Mouse (Mus musculus) myocyte (in vitro differentiated cells): ENCODE results near the gene Numa1.

Experiments
- E2F4 ChIP-seq: IDR thresholded peaks from one replicate; pipeline ENCODE4 v1.6.1; 2011; ENCODE audit warnings: mild to moderate bottlenecking, control low read depth, moderate library complexity; ENCODE audit not compliant: insufficient read depth
- MYOD1 ChIP-seq, 3 experiments: IDR thresholded peaks; one replicate each; pipeline ENCODE4 v1.6.1; 2011; ENCODE audit warnings: control low read depth in 2 of 3, low read depth in 2 of 3, mild to moderate bottlenecking in 2 of 3, moderate library complexity in 1 of 3; ENCODE audit not compliant: insufficient read length in 2 of 3, control insufficient read depth in 1 of 3
- POLR2A ChIP-seq: IDR thresholded peaks from one replicate; pipeline ENCODE4 v1.6.1; 2011; ENCODE audit warnings: low read depth, mild to moderate bottlenecking, control low read depth, moderate library complexity; ENCODE audit not compliant: insufficient read length

GRCm38 (mm10) chr7:102019362-102019761 is 85.5 kb downstream of the Numa1 start:
- TF ChIP-seq POLR2A, result no peak
- no peak for TF ChIP-seq MYOD1 (IDR thresholded peaks at IDR 0.05; ENCODE audit: control insufficient read depth in 1 of 3, insufficient read length in 2 of 3, low read depth in 2 of 3)
- TF ChIP-seq E2F4, result no peak
